Mouse (Mus musculus) retina, embryonic 14.5 days (tissue): ENCODE measurements around the gene Neurl1b.
A peak's percentile ranks its signal among the peaks of the same experiment; 100 is the strongest.

ENCODE experiments used
- DNase-seq: peaks from one replicate; pipeline ENCODE4 v3.0.0-alpha.2; 2015; ENCODE audit warnings: low spot score

Gene Neurl1b

GRCm38 (mm10) chr17:26414523-26415354 lies at the start of gene Neurl1b:
TSS of gene Neurl1b (plus strand) at chr17:26414829.
- DNase-seq: peak; percentile 71

- DNase-seq: no peak
Observed at GRCm38 (mm10) chr17:26366792-26367191, 47.8 kb upstream of the Neurl1b start.

GRCm38 (mm10) chr17:26368336-26368992 lies 46.2 kb upstream of the Neurl1b start:
- no peak for DNase-seq

- DNase-seq: peak; percentile 67
Observed at GRCm38 (mm10) chr17:26370521-26371245, 43.9 kb upstream of the Neurl1b start.

- no peak for DNase-seq
Observed at GRCm38 (mm10) chr17:26371246-26371535, 43.4 kb upstream of the Neurl1b start.

- DNase-seq: no peak
Observed at GRCm38 (mm10) chr17:26373211-26373610, 41.4 kb upstream of the Neurl1b start.

GRCm38 (mm10) chr17:26376416-26376815 lies 38.2 kb upstream of the Neurl1b start:
- DNase-seq: no peak

- DNase-seq: no peak
Observed at GRCm38 (mm10) chr17:26376994-26377744, 37.5 kb upstream of the Neurl1b start.

- no peak for DNase-seq
Observed at GRCm38 (mm10) chr17:26380280-26380985, 34.2 kb upstream of the Neurl1b start.

- peak; percentile 19 for DNase-seq
Observed at GRCm38 (mm10) chr17:26380986-26381446, 33.6 kb upstream of the Neurl1b start.

- DNase-seq: peak; percentile 18
Observed at GRCm38 (mm10) chr17:26381613-26382012, 33.0 kb upstream of the Neurl1b start.

GRCm38 (mm10) chr17:26382176-26382575 lies 32.5 kb upstream of the Neurl1b start:
- no peak for DNase-seq

- no peak for DNase-seq
Observed at GRCm38 (mm10) chr17:26382687-26383086, 31.9 kb upstream of the Neurl1b start.

GRCm38 (mm10) chr17:26384111-26384510 lies 30.5 kb upstream of the Neurl1b start:
- no peak for DNase-seq

- no peak for DNase-seq
Observed at GRCm38 (mm10) chr17:26385252-26386130, 29.1 kb upstream of the Neurl1b start.

- no peak for DNase-seq
Observed at GRCm38 (mm10) chr17:26386131-26386481, 28.5 kb upstream of the Neurl1b start.

- DNase-seq: no peak
Observed at GRCm38 (mm10) chr17:26388106-26388505, 26.5 kb upstream of the Neurl1b start.

- DNase-seq: no peak
Observed at GRCm38 (mm10) chr17:26389241-26389640, 25.4 kb upstream of the Neurl1b start.

GRCm38 (mm10) chr17:26390666-26391065 lies 24.0 kb upstream of the Neurl1b start:
- DNase-seq: no peak

GRCm38 (mm10) chr17:26392355-26392754 lies 22.3 kb upstream of the Neurl1b start:
- no peak for DNase-seq
